Mouse (Mus musculus) effector memory CD4-positive, alpha-beta T cell, adult 7 months (primary cell): ENCODE data around the gene Txndc16. TPM values are rescaled to one million over a fixed set of nuclear protein-coding genes. Genes with fewer than 3 reads are reported as not detected.

Experiments
- polyA plus RNA-seq: library from polyadenylated mRNA; unstranded; fragments of 100-300 nt; shearing (Covaris generic); gene quantifications from one replicate; pipeline ENCODE4 v1.2.1, GENCODE M21; 2017

Txndc16 gene
- polyA plus RNA-seq = 13.0 TPM

GRCm38 (mm10) chr14:45220090-45220956, at the start of gene Txndc16:
Txndc16 (minus strand) TSS chr14:45220328.

GRCm38 (mm10) chr14:45219281-45220089, 643 bp downstream of the Txndc16 start, which contains the start of gene Gpr137c:
Gpr137c (plus strand) TSS chr14:45219717.

Other genes with a start within 250 kb of the Txndc16 start
- gene Ptger2, start 232.1 kb downstream of the Txndc16 start, polyA plus RNA-seq = 20.9 TPM
- 1.6 TPM for gene Gpr137c, start 611 bp downstream of the Txndc16 start, polyA plus RNA-seq
- 86.9 TPM for gene Ero1l, start 98.4 kb upstream of the Txndc16 start, polyA plus RNA-seq
- 110 TPM for gene Psmc6, start 109.5 kb upstream of the Txndc16 start, polyA plus RNA-seq
- 7.4 TPM for gene Styx, start 130.8 kb upstream of the Txndc16 start, polyA plus RNA-seq
- 28.1 TPM for gene Gnpnat1, start 184.6 kb upstream of the Txndc16 start, polyA plus RNA-seq